Mouse (Mus musculus) lung, embryonic 14.5 days (tissue): ENCODE results near the gene Nusap1. TPM values are rescaled to one million over a fixed set of nuclear protein-coding genes. Genes with fewer than 3 reads are reported as not detected.
"Not testable (repeated sequence)": the region's sequence is repeated elsewhere in the genome, so short reads cannot be mapped to it uniquely, and the experiment has no call there.

Experiments used
- ATAC-seq: fragments of 200-750 bp; cut with Nextera tagmentation; 2 replicates; pipeline ENCODE4 v1.8.0; 2017; ENCODE audit warnings: mild to moderate bottlenecking, moderate TSS enrichment, moderate library complexity; ENCODE audit not compliant: insufficient read depth
- DNase-seq: peaks from one replicate; pipeline ENCODE4 v3.0.0-alpha.2; 2015
- H3K27ac ChIP-seq: fragments of 300-500 bp; sonication (generic); 2 replicates; pipeline ENCODE4 v1.5.1; 2014; ENCODE audit warnings: low read depth, mild to moderate bottlenecking, moderate library complexity
- H3K27me3 ChIP-seq: fragments of 300-500 bp; sonication (generic); 2 replicates; pipeline ENCODE4 v1.6.1; 2014; ENCODE audit warnings: low read length, control low read depth; ENCODE audit not compliant: insufficient read depth
- H3K36me3 ChIP-seq: fragments of 300-500 bp; sonication (generic); 2 replicates; pipeline ENCODE4 v1.6.1; 2014; ENCODE audit warnings: control low read depth; ENCODE audit not compliant: insufficient read depth
- H3K4me1 ChIP-seq: fragments of 300-500 bp; sonication (generic); 2 replicates; pipeline ENCODE4 v1.6.1; 2014; ENCODE audit warnings: antibody characterized with exemption, control low read depth; ENCODE audit not compliant: insufficient read depth
- H3K4me2 ChIP-seq: fragments of 300-500 bp; sonication (generic); 2 replicates; pipeline ENCODE4 v1.6.1; 2014; ENCODE audit warnings: mild to moderate bottlenecking
- H3K4me3 ChIP-seq: fragments of 300-500 bp; sonication (generic); 2 replicates; pipeline ENCODE4 v1.5.1; 2014; ENCODE audit warnings: low read depth, low read length
- H3K9ac ChIP-seq: fragments of 300-500 bp; sonication (generic); 2 replicates; pipeline ENCODE4 v1.6.1; 2014
- H3K9me3 ChIP-seq: fragments of 300-500 bp; sonication (generic); 2 replicates; pipeline ENCODE4 v1.6.1; 2016; ENCODE audit warnings: low read depth, low read length, control low read depth
- CTCF ChIP-seq: IDR thresholded peaks from 2 replicates; pipeline ENCODE4 v1.5.1; 2016; ENCODE audit warnings: antibody characterized with exemption, low read depth
- WGBS: fragments of 180-500 bp; shearing (Covaris S2); extraction: QIAGEN DNeasy Blood & Tissue Kit; methylation state at CpG from one replicate; pipeline ENCODE4 v1.1.7; 2014; 5-methylcytosine and 5-hydroxymethylcytosine counted together
- polyA plus RNA-seq: library from polyadenylated mRNA; unstranded; fragments of >200 nt; fragmentation: Nextera tagmentation; extraction: Ambion mirVana; gene quantifications from 2 replicates; pipeline ENCODE4 v1.2.1, GENCODE M21; 2014

Nusap1 gene
- polyA plus RNA-seq, 1 experiment from 2014 or later: 83.9 TPM

DNA sequence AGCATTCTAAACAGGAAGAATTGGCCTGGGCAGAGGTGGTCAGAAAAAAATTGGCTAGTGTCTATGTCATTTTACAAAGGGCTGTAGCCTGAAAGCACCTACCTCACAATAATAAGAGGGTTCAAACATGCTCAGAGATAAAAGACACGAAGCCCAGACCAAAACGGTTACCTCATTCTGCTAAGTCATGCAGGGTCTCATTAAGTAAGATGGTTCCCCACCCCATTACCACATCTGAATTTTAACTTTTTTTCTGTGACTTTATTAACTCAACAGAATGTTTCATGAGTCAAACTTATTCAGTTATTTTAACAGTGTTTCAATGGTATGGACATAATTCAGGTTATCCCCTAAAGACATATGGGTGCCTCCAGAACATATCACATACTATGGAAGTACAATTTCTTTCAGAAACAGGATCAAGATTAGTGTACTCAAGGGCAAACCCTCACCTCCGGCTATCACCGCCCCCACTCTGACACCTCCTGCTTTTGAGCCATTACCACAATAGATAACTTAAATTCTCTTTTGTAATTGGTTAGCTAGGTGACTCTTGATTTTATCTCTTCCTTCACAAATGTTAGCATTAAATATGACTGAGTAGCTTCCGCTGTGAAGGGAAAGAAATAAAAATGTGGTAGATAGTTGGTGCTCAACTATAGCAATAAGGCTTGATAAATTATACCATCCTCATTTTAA, 23.3 kb downstream of the Nusap1 start:
- Histone ChIP-seq H3K4me1 (no peaks in the 10 kb centered on the region), H3K27me3 (no peaks in the 10 kb centered on the region), H3K4me3 (no peak overlapping the region), H3K4me2 (no peak overlapping the region), H3K9me3 (no peaks in the 10 kb centered on the region), H3K27ac (no peak overlapping the region), H3K9ac (no peak overlapping the region), H3K36me3 (peaks cover 97% of the 10 kb centered on the region)
- DNase-seq: no peak
- 94% methylated on average over 5 of the region's 5 CpGs for WGBS
- ATAC-seq: no peak
- no peak for TF ChIP-seq CTCF

DNA sequence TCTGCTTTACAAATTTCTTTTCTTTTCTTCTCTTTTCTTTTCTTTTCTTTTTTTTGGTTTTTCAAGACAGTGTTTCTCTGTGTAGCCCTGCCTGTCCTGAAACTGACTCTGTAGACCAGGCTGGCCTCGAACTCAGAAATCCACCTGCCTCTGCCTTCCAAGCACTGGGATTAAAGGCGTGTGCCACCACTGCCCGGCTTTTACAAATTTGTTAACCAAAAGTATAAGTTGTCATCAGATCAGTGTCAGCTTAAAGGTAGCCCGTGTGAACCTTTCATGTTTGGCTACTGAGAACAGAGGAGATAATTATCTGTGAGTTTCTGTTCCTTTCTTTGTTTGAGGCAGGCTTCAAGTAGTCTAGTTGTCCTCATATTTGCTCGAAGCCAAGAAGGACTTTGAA, 26.2 kb downstream of the Nusap1 start:
- no peak for DNase-seq
- Histone ChIP-seq H3K27ac (no peak overlapping the region), H3K4me3 (no peak overlapping the region), H3K4me1 (no peaks in the 10 kb centered on the region), H3K4me2 (no peak overlapping the region), H3K36me3 (peaks cover 93% of the 10 kb centered on the region), H3K9me3 (no peaks in the 10 kb centered on the region), H3K27me3 (no peaks in the 10 kb centered on the region), H3K9ac (no peak overlapping the region)
- ATAC-seq: no peak
- WGBS: 87% methylated on average over 5 of the region's 5 CpGs
- TF ChIP-seq CTCF: no peak

DNA sequence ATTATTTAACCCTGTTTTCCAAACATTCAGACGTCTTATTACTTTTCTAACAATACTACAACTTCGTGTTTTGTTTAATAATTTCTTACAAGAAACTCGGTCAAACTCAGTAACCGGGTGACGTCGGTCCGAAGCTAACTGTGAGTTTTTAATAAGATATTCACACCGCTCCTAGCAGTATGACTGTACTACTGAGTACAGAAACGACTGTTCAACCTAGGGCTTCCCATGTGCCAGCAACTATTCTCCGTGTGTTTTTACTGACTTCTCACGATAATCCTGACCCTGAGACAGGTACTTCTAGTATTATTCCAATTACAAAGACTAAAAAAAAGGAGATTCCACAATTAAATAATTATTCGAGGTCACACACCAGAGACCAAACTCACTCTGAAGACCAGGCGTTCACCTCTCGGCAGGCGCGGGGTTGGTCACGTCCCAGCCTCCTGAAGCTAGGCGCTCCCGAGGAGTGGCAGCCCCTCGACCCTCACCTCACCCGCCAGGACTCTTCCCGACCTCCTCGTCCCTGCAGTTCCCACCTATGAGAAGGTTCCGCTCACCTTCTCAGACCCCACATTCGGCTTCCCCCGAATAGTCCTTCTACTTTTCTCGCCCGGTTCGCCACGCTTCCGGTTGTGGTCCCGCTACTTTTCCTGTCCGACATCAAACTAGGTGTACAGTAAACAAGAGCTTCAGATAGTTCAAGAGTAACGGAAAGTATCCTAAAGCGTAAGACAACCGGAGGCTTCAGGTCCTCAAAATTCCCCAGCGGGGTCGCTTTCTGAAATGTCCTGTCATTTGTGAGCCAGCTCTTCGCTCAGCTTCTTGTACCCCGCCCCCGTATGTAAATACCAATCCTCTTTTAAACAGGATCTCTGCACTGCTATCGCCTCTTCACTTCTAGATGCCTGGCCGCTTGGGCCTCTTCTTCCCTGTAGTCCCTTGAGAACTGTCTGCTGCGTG, 44.4 kb downstream of the Nusap1 start, which contains the start of gene Ndufaf1:
TSS of gene Ndufaf1 (minus strand) at position 608 of the 963 bp plus-strand sequence.
- no peak for TF ChIP-seq CTCF
- Histone ChIP-seq H3K27me3 (no peaks in the 10 kb centered on the region), H3K36me3 (peaks cover 22% of the 10 kb centered on the region; the same call in 1 of the 2 replicates), H3K4me1 (no peaks in the 10 kb centered on the region), H3K9ac (peak within 1 kb of the TSS; percentile 82), H3K9me3 (no peaks in the 10 kb centered on the region), H3K4me3 (peak within 1 kb of the TSS; percentile 82), H3K4me2 (peak within 1 kb of the TSS; percentile 82), H3K27ac (0 out of 2 replicates have a peak within 1 kb of the TSS, but pooled peaks have one; percentile 27)
- WGBS: 1% methylated on average over 44 of the region's 44 CpGs
- ATAC-seq: peak; percentile 83
- peak; percentile 88 for DNase-seq

DNA sequence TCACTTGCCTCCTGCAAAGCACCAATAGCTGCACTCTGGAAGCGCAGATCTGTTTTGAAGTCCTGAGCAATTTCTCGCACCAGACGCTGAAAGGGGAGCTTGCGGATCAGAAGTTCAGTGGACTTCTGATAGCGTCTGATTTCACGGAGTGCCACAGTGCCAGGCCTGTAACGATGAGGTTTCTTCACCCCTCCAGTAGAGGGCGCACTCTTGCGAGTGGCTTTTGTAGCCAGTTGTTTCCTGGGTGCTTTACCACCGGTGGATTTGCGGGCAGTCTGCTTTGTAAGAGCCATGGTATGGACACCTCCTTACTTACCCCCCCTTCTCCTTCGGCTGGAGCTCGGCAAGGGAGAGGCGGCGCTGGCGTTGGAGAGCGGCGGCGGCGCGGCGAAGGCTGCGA, 47.6 kb downstream of the Nusap1 start:
- H3K4me1 ChIP-seq, H3K9ac ChIP-seq, H3K27me3 ChIP-seq, H3K9me3 ChIP-seq, H3K4me2 ChIP-seq, H3K27ac ChIP-seq, DNase-seq, H3K36me3 ChIP-seq, ATAC-seq, H3K4me3 ChIP-seq: not testable (repeated sequence)
- TF ChIP-seq CTCF: peak; percentile 28; the same call in 1 of the 2 replicates
- WGBS: 73% methylated on average over 20 of the region's 23 CpGs

DNA sequence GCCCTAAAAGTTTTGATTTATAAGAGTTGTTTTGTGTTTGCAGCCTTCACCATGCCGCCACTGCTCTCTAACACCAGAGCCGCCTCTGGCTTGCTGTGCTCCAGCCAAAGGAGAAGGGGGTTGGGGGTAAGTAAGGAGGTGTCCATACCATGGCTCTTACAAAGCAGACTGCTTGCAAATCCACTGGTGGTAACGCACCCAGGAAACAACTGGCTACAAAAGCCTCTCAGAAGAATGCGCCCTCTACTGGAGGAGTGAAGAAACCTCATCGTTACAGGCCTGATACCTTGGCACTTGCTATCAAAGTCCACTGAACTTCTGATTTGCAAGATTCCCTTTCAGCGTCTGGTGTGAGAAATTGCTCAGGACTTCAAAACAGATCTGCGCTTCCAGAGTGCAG, 50.9 kb downstream of the Nusap1 start:
- H3K9ac ChIP-seq: no peak overlapping the region
- H3K4me3 ChIP-seq: no peak overlapping the region
- H3K4me2 ChIP-seq: no peak overlapping the region
- ATAC-seq (no peak), DNase-seq (peak; percentile 68)
- no peaks in the 10 kb centered on the region for H3K36me3 ChIP-seq
- no peaks in the 10 kb centered on the region for H3K4me1 ChIP-seq
- no peak overlapping the region for H3K27ac ChIP-seq
- no peaks in the 10 kb centered on the region for H3K27me3 ChIP-seq
- peak; percentile 69 for TF ChIP-seq CTCF
- 22% methylated on average over 7 of the region's 7 CpGs for WGBS
- no peaks in the 10 kb centered on the region for H3K9me3 ChIP-seq

DNA sequence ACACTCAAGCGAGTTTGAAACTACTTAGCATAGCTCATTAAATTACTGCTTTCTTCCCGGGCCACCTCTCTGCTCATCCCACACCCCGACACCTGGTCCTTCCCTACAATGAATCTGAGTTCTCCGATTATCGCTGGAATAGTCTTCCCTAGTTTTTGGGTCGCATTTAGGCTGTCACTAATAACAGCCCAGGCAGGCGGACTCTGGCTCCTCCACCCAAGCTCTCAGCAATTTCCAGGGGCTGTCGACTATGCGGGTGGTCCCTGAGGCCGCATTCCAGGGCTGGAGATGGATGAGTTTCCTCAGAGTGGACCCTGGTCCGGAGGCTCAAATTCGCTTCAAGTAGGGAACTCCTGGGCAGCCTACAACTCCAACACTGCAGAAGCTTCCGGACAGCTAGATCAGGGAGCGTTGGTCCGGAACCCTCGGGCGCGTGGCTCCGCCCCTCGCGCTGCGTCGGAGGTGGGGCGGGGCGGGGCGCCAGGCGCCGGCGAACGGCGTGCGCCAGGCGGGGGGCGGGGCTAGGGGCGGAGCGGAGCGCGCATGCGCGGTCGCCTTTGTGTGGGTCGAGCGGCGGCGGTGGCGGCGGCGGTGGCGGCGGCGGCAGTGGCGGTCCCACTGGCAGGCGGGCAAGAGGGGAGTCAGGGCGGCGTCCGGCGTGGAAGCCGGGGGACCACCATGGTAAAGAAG, 56.6 kb downstream of the Nusap1 start, which contains the start of gene Rtf1:
TSS of gene Rtf1 (plus strand) at position 544 of the 690 bp plus-strand sequence.
- WGBS: under 1% methylated on average over 56 of the region's 58 CpGs
- no peak for TF ChIP-seq CTCF
- ATAC-seq: peak; percentile 97

More for the DNA sequence above, 56.6 kb downstream of the Nusap1 start, which contains the start of gene Rtf1:
- Histone ChIP-seq H3K27ac (peak within 1 kb of the TSS; percentile 89), H3K27me3 (no peaks in the 10 kb centered on the region), H3K4me3 (peak within 1 kb of the TSS; percentile 97), H3K4me1 (peaks cover 3% of the 10 kb centered on the region), H3K9ac (peak within 1 kb of the TSS; percentile 96), H3K36me3 (peaks cover 7% of the 10 kb centered on the region; the same call in 1 of the 2 replicates), H3K4me2 (peak within 1 kb of the TSS; percentile 82), H3K9me3 (no peaks in the 10 kb centered on the region)
- DNase-seq: peak; percentile 96
